Mouse (Mus musculus) 416B (cell line): ENCODE measurements around the gene Ust.
"Not testable (repeated sequence)": the region's sequence is repeated elsewhere in the genome, so short reads cannot be mapped to it uniquely, and the experiment has no call there.

ENCODE experiments used
- DNase-seq: peaks from one replicate; pipeline ENCODE4 v3.0.0; 2011; ENCODE audit warnings: low read depth

Ust gene

GRCm38 (mm10) chr10:8518141-8519013, at the start of gene Ust:
Gene Ust (minus strand): TSS chr10:8518825.
- no peak for DNase-seq

GRCm38 (mm10) chr10:8561366-8561765, 42.7 kb upstream of the Ust start:
- DNase-seq: no peak

GRCm38 (mm10) chr10:8559566-8559965, 40.9 kb upstream of the Ust start:
- not testable (repeated sequence) for DNase-seq

DNA sequence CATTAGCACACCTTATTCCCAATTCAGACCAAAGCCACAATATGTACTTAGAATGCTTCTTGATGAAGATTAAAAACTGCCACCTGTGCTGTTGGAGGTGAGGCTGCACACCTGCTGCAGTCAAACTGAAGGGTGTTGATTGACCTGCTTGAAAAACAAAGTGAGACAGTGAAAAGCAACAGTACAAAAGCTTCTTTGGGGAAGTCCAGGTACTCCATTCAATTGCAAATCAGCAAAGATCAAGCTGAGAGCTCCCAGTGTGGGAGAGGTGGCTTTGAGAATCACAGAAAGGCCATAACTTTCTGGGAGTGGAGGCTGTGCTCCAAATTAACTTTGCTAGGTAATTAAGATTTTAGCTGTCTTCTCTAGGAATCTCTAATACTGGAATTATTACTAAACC, 33.6 kb upstream of the Ust start:
- DNase-seq: not testable (repeated sequence)

DNA sequence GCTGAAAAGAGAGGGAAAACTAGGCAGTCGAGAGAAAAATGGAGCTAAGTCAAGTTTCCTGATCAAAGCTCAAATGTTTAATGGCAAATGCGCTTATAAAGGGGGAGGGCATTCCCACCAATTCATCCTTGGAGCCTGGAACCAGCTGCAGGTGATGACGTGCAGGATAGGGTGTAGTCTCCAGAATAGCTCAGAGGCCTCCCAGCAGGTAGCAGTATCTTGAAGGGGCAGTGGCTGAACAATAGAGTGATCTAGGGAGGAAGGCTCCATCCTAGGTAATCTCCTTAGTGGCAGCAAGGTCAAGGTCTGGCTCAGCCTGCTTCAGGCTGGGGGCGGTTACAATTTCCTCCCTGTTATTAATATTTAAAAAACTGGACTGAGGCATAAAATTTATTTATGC, 33.0 kb upstream of the Ust start:
- DNase-seq: not testable (repeated sequence)

DNA sequence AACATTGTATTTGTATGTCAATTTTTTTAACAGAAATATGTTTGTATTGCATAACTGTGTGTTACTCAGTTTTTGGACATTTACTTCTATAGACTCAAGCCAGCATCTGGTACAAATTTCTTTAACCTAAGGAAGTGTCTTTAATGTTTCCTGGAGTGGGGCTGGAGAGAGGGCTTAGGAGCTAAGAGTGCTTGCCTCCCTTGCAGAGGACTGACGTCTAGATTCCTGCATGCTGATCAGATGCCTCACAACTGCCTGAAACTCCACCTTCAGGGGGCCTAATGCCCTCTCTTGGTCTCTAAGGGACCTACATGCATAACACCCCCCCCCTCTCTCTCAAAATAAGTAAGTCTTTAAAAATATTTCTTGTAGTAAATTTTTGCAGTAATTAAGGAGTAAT, 22.9 kb upstream of the Ust start:
- no peak for DNase-seq

- no peak for DNase-seq
Measured at GRCm38 (mm10) chr10:8535445-8535844, 16.8 kb upstream of the Ust start.

GRCm38 (mm10) chr10:8531651-8532050, 13.0 kb upstream of the Ust start:
- DNase-seq: no peak

- DNase-seq: no peak
Measured at GRCm38 (mm10) chr10:8530505-8531051, 12.0 kb upstream of the Ust start.

- no peak for DNase-seq
Measured at GRCm38 (mm10) chr10:8529173-8529572, 10.5 kb upstream of the Ust start.

GRCm38 (mm10) chr10:8525354-8525753, 6.7 kb upstream of the Ust start:
- no peak for DNase-seq

DNA sequence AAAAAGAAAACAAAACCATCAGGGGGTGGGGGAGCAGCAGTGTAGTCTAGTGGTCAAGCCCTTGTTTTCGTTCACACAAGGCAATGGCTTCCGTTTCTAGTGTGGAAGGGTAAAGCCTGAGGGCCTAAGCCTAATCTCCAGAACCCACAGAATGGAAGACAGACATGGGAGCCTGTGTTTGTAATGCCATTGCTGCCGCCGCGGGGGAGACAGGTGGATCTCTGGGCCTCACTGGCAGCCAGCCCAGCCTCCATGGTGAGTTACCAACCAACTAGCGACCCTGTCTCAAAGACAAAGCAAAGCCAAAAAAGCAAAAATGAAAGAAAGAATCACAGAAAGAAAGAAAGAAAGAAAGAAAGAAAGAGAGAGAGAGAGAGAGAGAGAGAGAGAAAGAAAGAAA, 2.9 kb upstream of the Ust start:
- no peak for DNase-seq

DNA sequence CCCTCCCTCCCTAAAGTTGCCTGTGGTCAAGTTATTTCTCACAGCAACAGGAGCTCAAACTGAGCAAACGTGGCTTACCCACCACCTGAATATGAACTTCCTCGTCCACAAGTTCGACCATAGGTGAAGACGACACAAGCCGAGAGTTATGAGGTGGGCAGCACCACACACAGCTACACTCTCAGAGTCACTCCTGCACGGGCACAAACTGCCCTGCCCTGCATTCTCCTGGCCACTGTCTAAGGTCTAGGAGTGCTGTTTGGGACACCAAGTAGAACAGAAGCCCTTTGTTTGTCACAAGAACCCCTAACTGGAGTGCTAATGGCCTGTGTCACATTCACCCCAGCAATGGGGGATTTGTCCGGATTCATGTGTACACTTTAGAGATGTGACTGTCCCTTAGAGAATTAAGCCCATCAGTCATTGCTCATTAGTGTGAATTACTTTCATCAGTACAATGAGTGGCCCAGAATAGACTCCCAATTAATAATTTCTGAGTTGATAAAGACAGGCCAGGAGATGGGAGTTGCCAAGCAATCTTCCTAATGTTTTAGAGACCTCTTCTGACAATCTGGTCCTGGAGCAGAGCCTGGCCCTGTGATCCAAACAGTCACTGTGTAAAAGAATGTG, 2.3 kb upstream of the Ust start:
- no peak for DNase-seq

GRCm38 (mm10) chr10:8519014-8519491, 428 bp upstream of the Ust start:
- no peak for DNase-seq

- no peak for DNase-seq
Measured at GRCm38 (mm10) chr10:8517591-8518140, 959 bp downstream of the Ust start.

- no peak for DNase-seq
Measured at GRCm38 (mm10) chr10:8516916-8517524, 1.6 kb downstream of the Ust start.

DNA sequence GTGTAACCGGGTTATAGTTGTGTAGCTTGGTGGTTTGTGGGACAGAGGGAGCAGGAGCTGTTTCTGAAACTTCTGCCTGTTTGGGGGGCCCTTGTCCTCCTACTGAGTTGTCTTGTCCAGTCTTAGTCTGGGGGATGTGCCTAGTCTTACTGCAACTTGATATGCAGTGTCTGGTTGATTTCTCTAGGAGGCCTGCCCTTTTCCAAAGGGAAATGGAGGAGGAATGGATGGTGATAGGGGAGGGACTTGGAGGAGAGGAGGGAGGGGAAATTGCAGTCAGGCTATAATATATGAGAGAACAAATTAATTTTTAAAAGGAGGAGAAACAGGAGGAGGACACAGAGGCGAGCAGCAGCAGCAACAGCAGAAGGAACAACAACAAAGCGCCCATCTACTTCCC, 4.9 kb downstream of the Ust start:
- DNase-seq: no peak

- no peak for DNase-seq
Measured at GRCm38 (mm10) chr10:8512222-8512621, 6.4 kb downstream of the Ust start.

DNA sequence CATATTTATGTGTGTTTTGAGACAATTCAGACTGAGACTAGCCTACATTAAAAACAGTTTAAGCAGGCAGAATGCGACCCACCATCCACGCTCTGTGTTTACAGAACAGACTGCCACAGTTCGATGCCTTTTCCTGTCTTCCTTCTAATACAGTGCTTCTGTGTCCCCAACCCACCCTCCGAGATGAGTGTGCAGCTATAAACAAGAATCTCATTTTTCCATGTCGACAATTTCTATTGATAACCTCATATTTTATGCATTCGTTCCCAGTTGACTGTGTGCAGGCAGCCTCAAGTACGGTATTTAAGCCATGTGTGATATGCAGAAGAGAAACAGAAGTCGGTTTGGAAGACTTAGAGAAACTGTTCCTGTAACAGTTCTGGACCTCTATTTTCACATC, 6.9 kb downstream of the Ust start:
- no peak for DNase-seq

DNA sequence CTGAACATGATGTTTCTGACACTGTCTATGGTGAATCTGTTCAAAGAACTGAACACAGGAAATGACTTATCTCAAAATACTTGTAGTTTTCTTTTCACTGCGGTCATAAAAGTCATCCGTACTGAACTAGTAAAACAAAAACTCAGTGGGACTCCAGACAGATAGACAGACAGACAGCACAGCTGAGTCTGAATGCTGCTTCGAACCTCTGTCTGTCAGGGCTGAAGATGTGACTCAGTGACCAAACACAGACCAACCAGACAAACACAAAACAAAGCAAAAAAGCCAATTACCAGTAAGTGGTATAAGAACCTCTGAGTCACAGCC, 12.4 kb downstream of the Ust start:
- no peak for DNase-seq

- no peak for DNase-seq
Measured at GRCm38 (mm10) chr10:8505346-8506246, 13.0 kb downstream of the Ust start.

DNA sequence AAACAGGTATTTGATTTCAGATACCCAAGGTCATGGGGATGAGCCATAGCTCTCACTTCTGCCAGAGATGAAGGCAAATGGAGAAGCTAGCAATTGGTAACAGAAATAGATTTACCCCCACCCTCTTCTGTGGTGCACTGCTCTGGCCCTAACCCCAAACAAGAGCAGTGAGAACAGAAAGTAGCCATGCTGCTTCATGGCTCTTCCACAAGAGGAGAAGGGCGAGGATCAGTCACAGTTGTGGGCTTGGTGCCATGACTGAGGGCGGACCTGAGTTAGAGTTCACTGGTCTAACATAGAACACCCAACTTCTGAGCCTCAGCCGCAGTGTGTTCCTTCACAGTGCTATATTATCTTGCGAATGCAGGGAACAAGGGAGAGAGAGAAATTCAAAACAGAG, 13.8 kb downstream of the Ust start:
- no peak for DNase-seq
